Mouse (Mus musculus): ENCODE measurements at regions not wholly inside any gene's neighbourhood (a gene's known extent, or its start where the extent isn't known, plus 50 kb on each side); places are given as distances from the start of the nearest gene placed in this dataset.

DNA sequence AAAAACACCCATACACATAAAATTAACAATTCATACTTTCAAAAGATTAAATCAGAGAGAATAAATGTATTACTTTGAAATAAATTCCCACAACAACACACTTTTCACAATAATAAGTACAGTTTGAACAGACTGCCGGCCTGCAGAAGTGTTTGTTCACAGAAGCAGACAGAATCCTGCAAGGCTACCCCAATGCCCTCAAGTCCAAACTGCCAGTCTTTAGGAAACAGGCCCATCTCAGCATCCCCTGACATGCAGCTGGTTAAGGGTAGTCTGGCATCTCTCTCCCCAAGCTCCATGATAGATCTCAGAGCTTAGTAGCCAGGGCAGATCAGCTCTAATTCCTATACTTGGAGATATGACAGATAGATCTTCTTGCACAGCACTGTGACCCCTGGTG lies 178.5 kb upstream of the Rreb1 start:
- TF ChIP-seq POLR2A (IDR thresholded peaks at IDR 0.05; ENCODE audit: insufficient read depth, low read depth, low read length): no peak
- TF ChIP-seq CTCF (IDR thresholded peaks at IDR 0.05; ENCODE audit: insufficient read depth, low read depth, low read length): no peak

All from olfactory bulb, adult 2 months (tissue).